Mouse (Mus musculus): Measurements from ENCODE around the gene Gm11596.
"Not testable (repeated sequence)": the region's sequence is repeated elsewhere in the genome, so short reads cannot be mapped to it uniquely, and the experiment has no call there.

DNA sequence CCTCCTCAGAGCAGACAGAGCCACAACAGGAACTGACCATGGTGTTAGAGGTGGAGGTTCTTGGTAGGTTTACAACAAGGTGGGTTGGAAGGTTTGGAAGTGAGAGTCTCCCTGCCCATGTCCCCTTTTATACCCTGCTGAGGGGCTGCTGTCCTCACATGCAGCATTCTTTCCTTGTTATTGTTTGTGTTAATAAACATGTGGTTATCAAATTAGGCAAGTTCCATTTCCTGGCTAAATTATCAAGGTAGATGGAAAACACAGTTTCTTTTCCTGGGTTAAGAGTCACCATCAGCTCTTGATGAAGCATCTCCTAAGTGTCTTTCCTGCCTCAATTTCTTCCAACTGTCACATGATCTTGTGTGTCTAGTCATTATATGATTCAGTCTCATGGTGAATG lies 20.5 kb downstream of the Gm11596 start, which contains the start of gene Gm11595:
- TF ChIP-seq POLR2A (IDR thresholded peaks at IDR 0.05; ENCODE audit: low read depth, low read length); CTCF (conservative IDR thresholded peaks at IDR 0.05; ENCODE audit: insufficient read depth, insufficient read length, low read depth, low read length): not testable (repeated sequence)

Data from kidney, adult 2 months (tissue).